Mouse (Mus musculus): Measurements from ENCODE around the gene Map1b. TPM values are rescaled to one million over a fixed set of nuclear protein-coding genes. Genes with fewer than 3 reads are reported as not detected.

Map1b gene
- total RNA-seq, 4 experiments from 2014 or later: 564 to 711 (median 629) TPM

- no peak for DNase-seq (ENCODE audit: low spot score in 2 of 2)
These were observed 105.5 kb downstream of the Map1b start for GRCm38 (mm10) chr13:99410611-99411515.

DNA sequence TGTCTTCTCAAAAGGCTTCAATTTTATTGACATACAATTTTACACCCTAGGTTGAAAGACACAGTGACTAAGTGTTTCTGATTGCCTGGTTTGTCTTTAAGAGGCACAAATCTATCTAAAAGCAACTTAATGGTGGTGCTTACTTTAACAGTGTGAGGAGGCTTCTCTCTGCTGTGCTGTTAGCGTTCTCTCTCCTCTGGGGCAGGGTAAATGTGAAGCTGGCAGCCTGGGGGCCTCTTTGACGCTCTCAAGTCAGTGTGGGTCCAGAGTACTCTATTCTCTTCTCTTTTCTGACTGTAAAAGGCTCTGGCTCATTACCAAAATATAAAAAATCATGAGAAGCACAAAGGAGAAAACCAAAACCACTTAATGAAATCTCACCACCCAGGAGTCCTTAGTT is 107.1 kb downstream of the Map1b start:
- no peak for DNase-seq (ENCODE audit: low spot score in 2 of 2)

DNA sequence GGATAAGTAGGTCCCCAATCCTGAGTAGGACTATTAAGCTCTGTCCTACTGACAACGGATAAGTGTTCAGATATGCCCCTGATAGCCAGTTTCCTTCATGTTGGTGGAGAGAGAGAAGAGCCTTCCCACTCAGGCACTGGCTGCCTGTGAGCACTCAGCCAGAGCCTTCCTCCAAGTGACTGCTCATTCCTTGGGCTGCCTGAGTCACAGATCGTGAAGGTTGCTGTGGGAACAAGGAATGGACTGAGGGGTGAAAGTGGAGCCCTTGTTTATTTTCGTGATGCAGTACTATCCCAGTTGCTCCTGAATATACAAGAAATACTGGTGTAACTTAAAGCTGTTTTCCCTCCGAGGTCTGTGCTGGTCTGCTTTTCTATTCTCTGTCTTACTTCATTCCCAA is 117.0 kb downstream of the Map1b start:
- DNase-seq (ENCODE audit: low spot score in 2 of 2): no peak

GRCm38 (mm10) chr13:99398149-99398701 is 118.1 kb downstream of the Map1b start:
- DNase-seq (ENCODE audit: low spot score in 2 of 2): no peak

- DNase-seq (ENCODE audit: low spot score in 2 of 2): no peak
These were observed 119.1 kb downstream of the Map1b start for GRCm38 (mm10) chr13:99397228-99397627.

GRCm38 (mm10) chr13:99395531-99395930 is 120.8 kb downstream of the Map1b start:
- no peak for DNase-seq (ENCODE audit: low spot score in 2 of 2)

DNA sequence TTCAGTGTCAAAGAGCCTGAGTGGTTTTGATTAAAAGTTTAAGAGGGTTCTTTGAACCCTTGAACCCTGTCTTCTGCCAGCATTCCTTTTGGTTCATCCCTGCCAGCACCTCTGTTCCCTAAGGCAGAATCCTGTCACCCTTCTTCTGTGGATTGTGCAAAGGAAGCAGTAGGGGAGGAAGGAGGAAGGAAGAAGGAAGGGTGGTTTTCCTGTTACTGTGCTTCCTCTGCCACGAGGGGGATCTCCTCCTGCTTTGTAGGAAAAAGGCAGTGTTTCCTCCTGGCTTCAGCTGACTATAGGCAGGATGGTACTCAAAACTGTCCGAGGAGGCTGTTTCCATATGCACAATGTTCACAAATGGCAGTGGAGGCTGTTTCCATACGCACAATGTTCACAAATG is 121.6 kb downstream of the Map1b start:
- DNase-seq (ENCODE audit: low spot score in 2 of 2): no peak

- DNase-seq (ENCODE audit: low spot score in 2 of 2): no peak
These were observed 123.2 kb downstream of the Map1b start for GRCm38 (mm10) chr13:99393128-99393527.

DNA sequence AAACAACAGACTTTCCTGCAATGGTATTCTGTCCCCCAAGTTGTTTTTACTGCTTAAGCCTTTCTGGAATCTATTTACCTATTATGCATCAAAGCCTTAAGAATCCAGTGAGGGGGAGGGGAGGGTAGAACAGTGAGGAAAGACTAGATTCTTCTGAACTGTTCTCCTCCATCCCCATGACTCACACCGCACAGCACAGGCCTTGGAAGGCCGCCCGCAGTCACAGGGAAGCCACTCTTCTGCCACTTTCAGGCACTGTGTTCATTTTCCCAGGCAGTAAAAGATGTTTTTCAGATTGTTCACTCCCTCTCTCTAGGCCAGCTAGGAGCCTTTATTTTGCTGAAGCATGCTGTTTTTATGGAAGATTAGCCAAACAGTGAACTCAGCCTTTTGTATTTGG is 124.9 kb downstream of the Map1b start:
- peak in 1 of 2 experiments; percentile 60 for DNase-seq (ENCODE audit: low spot score in 2 of 2)

- no peak for DNase-seq (ENCODE audit: low spot score in 2 of 2)
These were observed 128.2 kb downstream of the Map1b start for GRCm38 (mm10) chr13:99387901-99388811.

- no peak for DNase-seq (ENCODE audit: low spot score in 2 of 2)
These were observed 130.0 kb downstream of the Map1b start for GRCm38 (mm10) chr13:99386341-99386740.

DNA sequence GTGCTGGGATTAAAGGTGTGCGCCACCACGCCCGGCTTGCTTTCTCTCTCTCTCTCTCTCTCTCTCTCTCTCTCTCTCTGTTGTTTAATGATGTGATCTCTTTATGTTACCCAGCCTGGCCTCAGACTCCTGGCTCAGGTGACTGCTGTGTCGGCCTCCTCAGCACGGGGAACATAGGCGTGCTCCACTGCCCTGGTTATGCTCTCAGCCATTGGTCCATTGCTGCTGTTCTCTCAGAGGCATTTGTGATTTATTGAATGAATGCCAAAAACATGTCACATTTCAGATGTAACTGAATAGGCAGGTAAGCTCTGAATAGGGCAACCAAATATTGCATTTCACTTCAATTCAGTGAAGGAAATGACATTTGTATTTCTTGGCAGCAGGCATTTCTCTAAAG is 130.4 kb downstream of the Map1b start:
- no peak for DNase-seq (ENCODE audit: low spot score in 2 of 2)

- no peak for DNase-seq (ENCODE audit: low spot score in 2 of 2)
These were observed 131.7 kb downstream of the Map1b start for GRCm38 (mm10) chr13:99384555-99385203.

DNA sequence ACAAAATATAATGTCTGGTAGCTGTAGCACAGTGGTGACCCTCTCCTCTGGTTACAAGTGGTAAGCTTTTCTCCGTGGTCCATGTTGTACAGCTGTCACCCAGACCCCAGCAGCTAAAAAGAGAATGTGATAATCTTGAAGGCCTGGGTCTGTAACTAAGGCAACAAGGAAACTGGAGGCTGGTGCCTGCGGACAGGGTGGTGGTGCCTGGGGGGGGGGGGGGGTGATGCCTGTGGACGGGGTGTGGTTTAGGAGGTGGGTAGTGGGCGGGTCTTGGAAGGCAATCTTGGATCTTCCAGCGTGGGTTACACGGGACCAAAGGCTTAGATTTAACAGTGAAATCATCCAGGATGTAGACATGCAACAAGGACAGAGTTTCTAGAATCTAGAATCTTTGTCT is 134.0 kb downstream of the Map1b start:
- no peak for DNase-seq (ENCODE audit: low spot score in 2 of 2)

GRCm38 (mm10) chr13:99378223-99378622 is 138.1 kb downstream of the Map1b start:
- DNase-seq (ENCODE audit: low spot score in 2 of 2): no peak

- no peak for DNase-seq (ENCODE audit: low spot score in 2 of 2)
These were observed 139.3 kb downstream of the Map1b start for GRCm38 (mm10) chr13:99377055-99377454.

DNA sequence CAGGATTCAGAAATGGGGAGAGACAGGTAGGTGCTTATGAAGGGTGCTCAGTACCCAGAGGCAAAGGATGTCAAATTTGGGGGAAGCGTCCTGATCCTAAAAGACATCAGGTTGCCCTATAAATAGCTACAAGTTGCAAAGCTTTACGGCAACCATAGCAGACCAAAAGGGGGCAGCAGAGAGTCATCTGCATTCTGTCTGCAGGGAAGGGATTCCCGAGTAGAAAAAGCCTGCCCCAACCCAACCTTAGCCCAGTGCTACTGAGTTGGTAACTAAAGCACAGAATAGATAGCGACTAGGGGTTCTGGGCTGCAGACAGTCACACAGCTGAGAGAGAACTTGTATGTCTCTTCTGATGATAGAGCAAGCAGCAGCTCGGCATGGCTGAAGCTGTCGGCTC is 140.8 kb downstream of the Map1b start:
- peak; percentile 44 to 58 for DNase-seq (ENCODE audit: low spot score in 2 of 2)

DNA sequence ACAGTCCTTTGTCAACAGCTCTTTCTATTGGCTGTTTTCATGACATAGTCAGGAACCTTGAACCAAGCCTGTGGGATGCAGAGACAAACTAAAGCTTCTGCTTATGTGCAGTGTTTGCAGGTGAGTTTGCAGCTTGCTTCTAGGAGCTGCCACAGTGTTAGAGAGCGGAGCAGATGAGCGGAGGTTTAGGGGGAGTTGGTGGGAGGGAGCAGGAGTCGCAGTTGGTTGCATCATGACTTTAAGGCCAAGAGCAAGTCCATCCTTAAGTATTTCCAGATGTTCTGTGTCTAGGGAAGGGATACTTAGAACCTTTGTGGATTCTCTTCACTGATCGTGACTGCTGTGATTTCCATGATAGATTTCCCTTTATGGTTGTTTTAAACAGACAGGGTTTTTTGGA is 142.1 kb downstream of the Map1b start:
- DNase-seq (ENCODE audit: low spot score in 2 of 2): no peak

- no peak for DNase-seq (ENCODE audit: low spot score in 2 of 2)
These were observed 142.7 kb downstream of the Map1b start for GRCm38 (mm10) chr13:99373684-99374083.

All from left cerebral cortex, adult 8-10 months (tissue).